Mouse (Mus musculus) myocyte (in vitro differentiated cells): ENCODE measurements at regions not wholly inside any gene's neighbourhood (a gene's known extent, or its start where the extent isn't known, plus 50 kb on each side); places are given as distances from the start of the nearest gene placed in this dataset.

Experiments
- MAX ChIP-seq: IDR thresholded peaks from one replicate; pipeline ENCODE4 v1.6.1; 2011; ENCODE audit warnings: low read depth, mild to moderate bottlenecking, control low read depth
- POLR2A ChIP-seq: IDR thresholded peaks from one replicate; pipeline ENCODE4 v1.6.1; 2011; ENCODE audit warnings: low read depth, mild to moderate bottlenecking, control low read depth, moderate library complexity; ENCODE audit not compliant: insufficient read length
- POLR2AphosphoS2 ChIP-seq: IDR thresholded peaks from one replicate; pipeline ENCODE4 v1.6.1; 2011; ENCODE audit warnings: low read depth, control low read depth; ENCODE audit not compliant: insufficient read length
- SRF ChIP-seq: IDR thresholded peaks from one replicate; pipeline ENCODE4 v1.6.1; 2011; ENCODE audit warnings: low read depth; ENCODE audit not compliant: control insufficient read depth, insufficient read length
- USF1 ChIP-seq: IDR thresholded peaks from one replicate; pipeline ENCODE4 v1.6.1; 2011; ENCODE audit warnings: low read depth, mild to moderate bottlenecking, control low read depth, moderate library complexity

- TF ChIP-seq SRF (no peak), POLR2A (no peak), POLR2AphosphoS2 (no peak), MAX (no peak), USF1 (no peak)
Measured at GRCm38 (mm10) chrX:11487876-11488275, 160.3 kb downstream of the H2al1j start.
